Mouse (Mus musculus) embryonic facial prominence, embryonic 15.5 days (tissue): ENCODE results near the gene Wfdc13. TPM values are rescaled to one million over a fixed set of nuclear protein-coding genes. Genes with fewer than 3 reads are reported as not detected.
A peak's percentile ranks its signal among the peaks of the same experiment; 100 is the strongest.
"Not testable (repeated sequence)": the region's sequence is repeated elsewhere in the genome, so short reads cannot be mapped to it uniquely, and the experiment has no call there.

Source experiments
- ATAC-seq: fragments of 200-750 bp; cut with Nextera tagmentation; 2 replicates; pipeline ENCODE4 v1.8.0; 2017; ENCODE audit warnings: low read depth, moderate TSS enrichment; ENCODE audit not compliant: insufficient number of reproducible peaks, low FRiP score, low TSS enrichment
- H3K27ac ChIP-seq: fragments of 300-500 bp; sonication (generic); replicated peaks from 2 replicates; pipeline ENCODE4 v1.5.1; 2015; ENCODE audit warnings: mild to moderate bottlenecking, inconsistent platforms
- H3K27me3 ChIP-seq: fragments of 300-500 bp; sonication (generic); 2 replicates; pipeline ENCODE4 v1.6.1; 2015; ENCODE audit warnings: inconsistent platforms
- H3K36me3 ChIP-seq: fragments of 300-500 bp; sonication (generic); 2 replicates; pipeline ENCODE4 v1.6.1; 2015; ENCODE audit warnings: mild to moderate bottlenecking, inconsistent platforms
- H3K4me1 ChIP-seq: fragments of 300-500 bp; sonication (generic); 2 replicates; pipeline ENCODE4 v1.6.1; 2015; ENCODE audit warnings: inconsistent platforms
- H3K4me2 ChIP-seq: fragments of 300-500 bp; sonication (generic); replicated peaks from 2 replicates; pipeline ENCODE4 v1.6.1; 2015; ENCODE audit warnings: mild to moderate bottlenecking, inconsistent platforms
- H3K4me3 ChIP-seq: fragments of 300-500 bp; sonication (generic); replicated peaks from 2 replicates; pipeline ENCODE4 v1.5.1; 2015; ENCODE audit warnings: mild to moderate bottlenecking, inconsistent platforms
- H3K9ac ChIP-seq: fragments of 300-500 bp; sonication (generic); 2 replicates; pipeline ENCODE4 v1.6.1; 2015; ENCODE audit warnings: inconsistent platforms
- H3K9me3 ChIP-seq: fragments of 300-500 bp; sonication (generic); replicated peaks from 2 replicates; pipeline ENCODE4 v1.6.1; 2016; ENCODE audit warnings: inconsistent platforms
- WGBS: fragments of 180-500 bp; shearing (Covaris S2); methylation state at CpG from one replicate; pipeline ENCODE4 v1.1.7; 2015; 5-methylcytosine and 5-hydroxymethylcytosine counted together
- polyA plus RNA-seq: library from polyadenylated mRNA; unstranded; fragments of >200 nt; fragmentation: Nextera tagmentation; extraction: Ambion mirVana; gene quantifications from 2 replicates; pipeline ENCODE4 v1.2.1, GENCODE M21; 2015

The Wfdc13 gene
- polyA plus RNA-seq, 1 experiment from 2014 or later, result 0.71 TPM

- not testable (repeated sequence) for H3K4me1 ChIP-seq, H3K36me3 ChIP-seq, H3K4me2 ChIP-seq, H3K27ac ChIP-seq, H3K27me3 ChIP-seq, H3K4me3 ChIP-seq, H3K9ac ChIP-seq, ATAC-seq, H3K9me3 ChIP-seq
- 94% methylated on average over 23 of the region's 23 CpGs for WGBS
These were observed 31.4 kb downstream of the Wfdc13 start for GRCm38 (mm10) chr2:164716194-164716786.

DNA sequence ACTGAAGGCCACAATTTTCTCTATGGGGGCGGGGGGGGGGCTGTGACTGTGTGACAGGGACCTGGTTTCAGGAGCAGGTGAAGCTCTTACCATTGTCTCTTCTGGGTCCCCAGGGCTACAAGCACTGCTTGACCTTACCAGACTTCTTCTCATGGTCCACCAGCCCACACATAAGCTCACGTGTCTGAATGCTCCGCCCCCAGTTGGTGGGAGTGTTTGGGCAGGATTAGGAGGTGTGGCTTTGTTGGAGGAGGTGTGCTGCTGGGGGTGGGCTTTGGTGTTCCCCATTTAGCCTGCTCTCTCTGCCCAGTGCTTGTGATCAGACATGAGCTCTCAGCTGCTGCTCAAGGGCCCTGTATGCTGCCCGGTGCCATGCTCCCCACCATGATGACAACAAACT is 38.4 kb downstream of the Wfdc13 start:
- H3K27me3 ChIP-seq, result no peaks in the 10 kb centered on the region
- H3K9ac ChIP-seq, result no peak overlapping the region
- no peaks in the 10 kb centered on the region for H3K4me1 ChIP-seq
- WGBS, result 65% methylated on average over 4 of the region's 4 CpGs
- no peak for ATAC-seq
- no peak overlapping the region for H3K4me3 ChIP-seq
- no peaks in the 10 kb centered on the region for H3K9me3 ChIP-seq
- no peaks in the 10 kb centered on the region for H3K36me3 ChIP-seq
- H3K4me2 ChIP-seq, result no peak overlapping the region
- H3K27ac ChIP-seq, result no peak overlapping the region

DNA sequence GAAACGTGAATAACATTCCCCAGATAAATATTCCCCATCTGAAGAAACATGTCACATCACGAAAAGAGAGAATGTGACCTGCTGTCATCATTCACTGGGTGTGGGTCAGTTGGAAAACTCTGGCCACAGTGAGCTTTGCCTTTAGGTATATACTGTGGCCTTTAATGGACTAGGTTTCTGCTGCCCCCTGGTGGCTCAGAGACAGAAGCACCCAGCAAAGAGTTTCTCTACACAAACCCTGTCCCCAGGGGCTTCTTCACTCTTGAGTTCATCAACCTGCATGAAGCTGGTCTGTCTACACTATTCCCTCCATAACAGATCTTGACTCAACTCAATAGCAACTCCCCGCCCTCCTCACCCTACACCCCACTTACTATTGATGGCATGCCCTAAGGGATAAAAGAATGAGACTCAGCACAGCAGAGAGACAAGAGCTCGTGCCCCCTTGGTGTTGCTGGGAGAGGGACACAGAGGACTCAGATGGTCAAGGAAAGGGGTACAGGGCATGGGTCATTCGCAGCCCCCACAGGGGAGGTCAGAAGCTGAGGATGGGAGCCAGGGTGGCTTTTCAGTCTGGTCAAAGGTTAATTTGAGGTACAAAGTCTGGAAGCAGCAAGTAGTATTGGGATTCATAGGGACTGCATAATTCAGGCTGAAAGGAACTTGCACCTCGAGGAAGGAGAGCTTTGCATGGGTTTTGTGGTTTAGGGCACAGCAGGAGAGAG is 41.1 kb downstream of the Wfdc13 start:
- no peak overlapping the region for H3K27ac ChIP-seq
- no peak overlapping the region for H3K4me2 ChIP-seq
- 0 out of 2 replicates have a peak, but pooled peaks have one; percentile 51 for ATAC-seq
- no peak overlapping the region for H3K4me3 ChIP-seq
- no peaks in the 10 kb centered on the region for H3K36me3 ChIP-seq
- no peaks in the 10 kb centered on the region for H3K27me3 ChIP-seq
- 17% methylated on average over 6 of the region's 6 CpGs for WGBS
- no peak overlapping the region for H3K9ac ChIP-seq
- H3K4me1 ChIP-seq, result no peaks in the 10 kb centered on the region
- H3K9me3 ChIP-seq, result no peaks in the 10 kb centered on the region

- no peak overlapping the region for H3K4me3 ChIP-seq
- 75% methylated on average over 5 of the region's 5 CpGs for WGBS
- no peaks in the 10 kb centered on the region for H3K27me3 ChIP-seq
- H3K9me3 ChIP-seq, result no peaks in the 10 kb centered on the region
- H3K27ac ChIP-seq, result no peak overlapping the region
- H3K36me3 ChIP-seq, result no peaks in the 10 kb centered on the region
- H3K9ac ChIP-seq, result no peak overlapping the region
- no peak overlapping the region for H3K4me2 ChIP-seq
- no peaks in the 10 kb centered on the region for H3K4me1 ChIP-seq
- ATAC-seq, result no peak
These were observed 46.8 kb downstream of the Wfdc13 start for GRCm38 (mm10) chr2:164731719-164732118.

- no peak for ATAC-seq
- Histone ChIP-seq H3K9ac (no peak overlapping the region), H3K4me1 (no peaks in the 10 kb centered on the region), H3K27ac (no peak overlapping the region), H3K27me3 (no peaks in the 10 kb centered on the region), H3K4me3 (no peak overlapping the region), H3K4me2 (no peak overlapping the region), H3K36me3 (no peaks in the 10 kb centered on the region), H3K9me3 (no peaks in the 10 kb centered on the region)
- 88% methylated on average over 2 of the region's 2 CpGs for WGBS
These were observed 48.4 kb downstream of the Wfdc13 start for GRCm38 (mm10) chr2:164733259-164733658.

- no peak overlapping the region for H3K4me2 ChIP-seq
- H3K27me3 ChIP-seq, result no peaks in the 10 kb centered on the region
- ATAC-seq, result no peak
- H3K27ac ChIP-seq, result no peak overlapping the region
- 80% methylated on average over 5 of the region's 5 CpGs for WGBS
- H3K4me1 ChIP-seq, result no peaks in the 10 kb centered on the region
- H3K36me3 ChIP-seq, result no peaks in the 10 kb centered on the region
- no peak overlapping the region for H3K4me3 ChIP-seq
- no peaks in the 10 kb centered on the region for H3K9me3 ChIP-seq
- no peak overlapping the region for H3K9ac ChIP-seq
These were observed 49.9 kb downstream of the Wfdc13 start for GRCm38 (mm10) chr2:164734839-164735238.

- no peak for ATAC-seq
- Histone ChIP-seq H3K27me3 (no peaks in the 10 kb centered on the region), H3K9ac (no peak overlapping the region), H3K27ac (no peak overlapping the region), H3K4me1 (no peaks in the 10 kb centered on the region), H3K9me3 (no peaks in the 10 kb centered on the region), H3K4me2 (no peak overlapping the region), H3K36me3 (no peaks in the 10 kb centered on the region), H3K4me3 (no peak overlapping the region)
- 72% methylated on average over 5 of the region's 5 CpGs for WGBS
These were observed 50.5 kb downstream of the Wfdc13 start for GRCm38 (mm10) chr2:164735446-164735845.

Other genes starting within 250 kb of the Wfdc13 start
- 113 and 114 TPM in 2 replicates for gene Sdc4, start 241.2 kb upstream of the Wfdc13 start, polyA plus RNA-seq
- gene Sys1, start 228.1 kb upstream of the Wfdc13 start, polyA plus RNA-seq, result 66.3 and 67.8 TPM in 2 replicates
- gene Gm20458, start 224.1 kb upstream of the Wfdc13 start, polyA plus RNA-seq, result 12.2 and 12.5 TPM in 2 replicates
- gene Trp53tg5, start 211.4 kb upstream of the Wfdc13 start, polyA plus RNA-seq, result not detected in 2 replicates
- gene Dbndd2, start 199.0 kb upstream of the Wfdc13 start, polyA plus RNA-seq, result 8.4 and 10.3 TPM in 2 replicates
- gene Pigt, start 187.6 kb upstream of the Wfdc13 start, polyA plus RNA-seq, result 63.0 and 70.5 TPM in 2 replicates
- gene Wfdc2, start 122.7 kb upstream of the Wfdc13 start, polyA plus RNA-seq, result 47.5 and 73.4 TPM in 2 replicates
- gene Spint3, start 111.6 kb upstream of the Wfdc13 start, polyA plus RNA-seq, result not detected in 2 replicates
- 0.22 and 0.27 TPM in 2 replicates for gene Wfdc6a, start 99.7 kb upstream of the Wfdc13 start, polyA plus RNA-seq
- gene Eppin, start 91.5 kb upstream of the Wfdc13 start, polyA plus RNA-seq, result not detected in 2 replicates
- not detected in 2 replicates for gene Wfdc6b, start 71.6 kb upstream of the Wfdc13 start, polyA plus RNA-seq
- not detected in 2 replicates for gene Wfdc8, start 71.5 kb upstream of the Wfdc13 start, polyA plus RNA-seq
- gene Wfdc16, start 46.3 kb upstream of the Wfdc13 start, polyA plus RNA-seq, result not detected in 2 replicates
- 1.5 and 2.8 TPM in 2 replicates for gene Wfdc10, start 29.1 kb upstream of the Wfdc13 start, polyA plus RNA-seq
- not detected in 2 replicates for gene Wfdc9, start 28.5 kb upstream of the Wfdc13 start, polyA plus RNA-seq
- not detected in 2 replicates for gene Wfdc11, start 11.0 kb upstream of the Wfdc13 start, polyA plus RNA-seq
- not detected in 2 replicates for gene Spint4, start 13.4 kb downstream of the Wfdc13 start, polyA plus RNA-seq
- gene Spint5, start 30.2 kb downstream of the Wfdc13 start, polyA plus RNA-seq, result not detected in 2 replicates
- 2.2 and 3.2 TPM in 2 replicates for gene Wfdc3, start 60.8 kb downstream of the Wfdc13 start, polyA plus RNA-seq
- gene Dnttip1, start 60.9 kb downstream of the Wfdc13 start, polyA plus RNA-seq, result 66.3 and 67.5 TPM in 2 replicates
- 297 and 302 TPM in 2 replicates for gene Ube2c, start 84.8 kb downstream of the Wfdc13 start, polyA plus RNA-seq
- gene Tnnc2, start 94.9 kb downstream of the Wfdc13 start, polyA plus RNA-seq, result 383 and 528 TPM in 2 replicates
- gene Snx21, start 100.7 kb downstream of the Wfdc13 start, polyA plus RNA-seq, result 37.1 and 37.3 TPM in 2 replicates
- 20.7 and 20.9 TPM in 2 replicates for gene Acot8, start 119.8 kb downstream of the Wfdc13 start, polyA plus RNA-seq
- 7.3 and 7.6 TPM in 2 replicates for gene Zswim3, start 120.0 kb downstream of the Wfdc13 start, polyA plus RNA-seq
- 18.2 and 20.1 TPM in 2 replicates for gene Zswim1, start 137.6 kb downstream of the Wfdc13 start, polyA plus RNA-seq
- gene Spata25, start 143.4 kb downstream of the Wfdc13 start, polyA plus RNA-seq, result not detected in 2 replicates
- gene Ctsa, start 147.8 kb downstream of the Wfdc13 start, polyA plus RNA-seq, result 174 and 175 TPM in 2 replicates
- gene Neurl2, start 148.3 kb downstream of the Wfdc13 start, polyA plus RNA-seq, result 8.5 and 9.0 TPM in 2 replicates
- 66.8 and 77.0 TPM in 2 replicates for gene Pltp, start 172.6 kb downstream of the Wfdc13 start, polyA plus RNA-seq
- gene Pcif1, start 194.2 kb downstream of the Wfdc13 start, polyA plus RNA-seq, result 65.7 and 74.8 TPM in 2 replicates
- gene Zfp335, start 226.7 kb downstream of the Wfdc13 start, polyA plus RNA-seq, result 13.4 and 16.0 TPM in 2 replicates